Comparison of ENCODE assay signal across 8 mouse cellular contexts in genomic region chr2:166215610-166216511, GRCm38 (mm10).
DNase-seq lines count a peak whose midpoint lies in the region; ATAC-seq and TF ChIP-seq lines count a peak whose summit lies in the region.

No protein-coding gene starts in this region.

- peaks cover 16% of the 10 kb centered on the region for H3K27me3 ChIP-seq in E14TG2a.4 (ENCODE audit: insufficient read depth, low read length)
- H3K27me3 ChIP-seq in cerebellum, adult 2 months (ENCODE audit: control insufficient read depth, insufficient read depth, low read length), result no peaks in the 10 kb centered on the region; the same call in 1 of the 2 replicates
- peaks cover 77% of the 10 kb centered on the region for H3K27me3 ChIP-seq in hindbrain, embryonic 12.5 days

- 26% methylated on average over 18 of the region's 18 CpGs for WGBS in cerebellum, adult 2 months
- WGBS in hindbrain, embryonic 12.5 days, result 30% methylated on average over 18 of the region's 18 CpGs

- no peak for TF ChIP-seq CTCF in E14TG2a.4 (conservative IDR thresholded peaks at IDR 0.05; ENCODE audit: low read length)
- no peak for TF ChIP-seq CTCF in cerebellum, adult 2 months (IDR thresholded peaks at IDR 0.05; ENCODE audit: borderline replicate concordance, insufficient read depth, low read depth, low read length)

- H3K27ac ChIP-seq in cerebellum, adult 2 months (ENCODE audit: insufficient read depth, low read length), result no peak overlapping the region
- H3K27ac ChIP-seq in hindbrain, embryonic 12.5 days, result peak overlapping the region; percentile 41

- ATAC-seq in hindbrain, embryonic 12.5 days (ENCODE audit: low FRiP score), result peak; percentile 77
- no peak for ATAC-seq in activated CD4-positive, CD25-positive, alpha-beta regulatory T cell, adult 4 months

- TF ChIP-seq POLR2A in cerebellum, adult 2 months (IDR thresholded peaks at IDR 0.05; ENCODE audit: borderline replicate concordance, insufficient read depth, low read length), result no peak

- peak; percentile 31 to 52 for DNase-seq in cerebellum, adult 2 months
- DNase-seq in layer of hippocampus, postnatal 10 days (ENCODE audit: low spot score in 2 of 2), result peak; percentile 67 to 71
- DNase-seq in retina, embryonic 14.5 days (ENCODE audit: low spot score), result peak; percentile 48
- no peak for DNase-seq in testis, postnatal 14 days (ENCODE audit: low spot score)
- no peak for DNase-seq in spleen, postnatal 36 days (ENCODE audit: low spot score in 2 of 2)

- H3K4me2 ChIP-seq in hindbrain, embryonic 12.5 days (replicated peaks), result no peak overlapping the region

- peaks cover 77% of the 10 kb centered on the region for H3K4me1 ChIP-seq in E14TG2a.4 (replicated peaks; ENCODE audit: low read depth, low read length)
- H3K4me1 ChIP-seq in cerebellum, adult 2 months (ENCODE audit: control insufficient read depth, insufficient read depth, low read length), result peaks cover 13% of the 10 kb centered on the region
- peaks cover 27% of the 10 kb centered on the region for H3K4me1 ChIP-seq in hindbrain, embryonic 12.5 days

- peak overlapping the region; percentile 45 for H3K4me3 ChIP-seq in E14TG2a.4 (replicated peaks; ENCODE audit: low read length)
- no peak overlapping the region for H3K4me3 ChIP-seq in cerebellum, adult 2 months (replicated peaks; ENCODE audit: insufficient read depth, low read depth, low read length)
- H3K4me3 ChIP-seq in hindbrain, embryonic 12.5 days, result no peak overlapping the region

- H3K9me3 ChIP-seq in E14TG2a.4 (ENCODE audit: low read length), result peaks cover 15% of the 10 kb centered on the region
- no peaks in the 10 kb centered on the region for H3K9me3 ChIP-seq in hindbrain, embryonic 12.5 days (replicated peaks)

- H3K9ac ChIP-seq in hindbrain, embryonic 12.5 days, result 0 out of 2 replicates have a peak overlapping the region, but pooled peaks have one; percentile 6

- no peaks in the 10 kb centered on the region for H3K36me3 ChIP-seq in E14TG2a.4 (ENCODE audit: insufficient read depth, low read length)
- H3K36me3 ChIP-seq in hindbrain, embryonic 12.5 days, result no peaks in the 10 kb centered on the region

Comparison
In these comparisons a context has a peak if more than half of its experiments do, and no peak if none do; other contexts are left out.
1. DNase-seq: peak in cerebellum, adult 2 months (2 of 2), layer of hippocampus, postnatal 10 days (2 of 2) and retina, embryonic 14.5 days (single experiment); none in testis, postnatal 14 days (single experiment) and spleen, postnatal 36 days (0 of 2).